Mouse (Mus musculus) hindbrain, postnatal 0 days (tissue): ENCODE measurements around the gene Zbtb43. TPM values are rescaled to one million over a fixed set of nuclear protein-coding genes. Genes with fewer than 3 reads are reported as not detected.

Experiments
- ATAC-seq: fragments of 200-750 bp; cut with Nextera tagmentation; 2 replicates; pipeline ENCODE4 v1.8.0; 2017; ENCODE audit warnings: mild to moderate bottlenecking, moderate TSS enrichment, moderate library complexity
- DNase-seq: peaks from one replicate; pipeline ENCODE4 v3.0.0-alpha.2; 2015; ENCODE audit warnings: low spot score
- H3K27ac ChIP-seq: fragments of 300-500 bp; sonication (generic); 2 replicates; pipeline ENCODE4 v1.5.1; 2014; ENCODE audit warnings: mild to moderate bottlenecking
- H3K27me3 ChIP-seq: fragments of 300-500 bp; sonication (generic); 2 replicates; pipeline ENCODE4 v1.6.1; 2014; ENCODE audit warnings: low read length, mixed read lengths; ENCODE audit not compliant: insufficient read depth
- H3K36me3 ChIP-seq: fragments of 300-500 bp; sonication (generic); 2 replicates; pipeline ENCODE4 v1.6.1; 2014; ENCODE audit warnings: low read length, mixed read lengths; ENCODE audit not compliant: insufficient read depth
- H3K4me1 ChIP-seq: fragments of 300-500 bp; sonication (generic); 2 replicates; pipeline ENCODE4 v1.6.1; 2014; ENCODE audit warnings: antibody characterized with exemption, low read length, mixed read lengths; ENCODE audit not compliant: insufficient read depth
- H3K4me2 ChIP-seq: fragments of 300-500 bp; sonication (generic); 2 replicates; pipeline ENCODE4 v1.6.1; 2014; ENCODE audit warnings: low read depth, mild to moderate bottlenecking, low read length, moderate library complexity, mixed read lengths
- H3K4me3 ChIP-seq: fragments of 300-500 bp; sonication (generic); 2 replicates; pipeline ENCODE4 v1.5.1; 2014; ENCODE audit warnings: low read length
- H3K9ac ChIP-seq: fragments of 300-500 bp; sonication (generic); replicated peaks from 2 replicates; pipeline ENCODE4 v1.6.1; 2014; ENCODE audit warnings: mild to moderate bottlenecking, low read length, moderate library complexity, mixed read lengths
- H3K9me3 ChIP-seq: fragments of 300-500 bp; sonication (generic); 2 replicates; pipeline ENCODE4 v1.6.1; 2016; ENCODE audit warnings: low read length, mixed read lengths
- CTCF ChIP-seq: IDR thresholded peaks from 2 replicates; pipeline ENCODE4 v1.5.1; 2016; ENCODE audit warnings: antibody characterized with exemption, control low read depth, low read depth
- WGBS: fragments of 180-500 bp; shearing (Covaris S2); extraction: QIAGEN DNeasy Blood & Tissue Kit; methylation state at CpG from one replicate; pipeline ENCODE4 v1.1.7; 2014; 5-methylcytosine and 5-hydroxymethylcytosine counted together
- polyA plus RNA-seq: library from polyadenylated mRNA; unstranded; fragments of >200 nt; fragmentation: Nextera tagmentation; extraction: Ambion mirVana; gene quantifications from 2 replicates; pipeline ENCODE4 v1.2.1, GENCODE M21; 2015
- total RNA-seq: library from RNA; depleted of rRNA; stranded (reverse); fragments of >200 nt; gene quantifications from 2 replicates; pipeline ENCODE4 v1.2.3, GENCODE M21; 2014

Gene Zbtb43
- total and polyA plus RNA-seq, 2 experiments from 2014 or later: 19.3 to 19.6 TPM

- Histone ChIP-seq H3K27me3 (no peaks in the 10 kb centered on the region), H3K27ac (no peak overlapping the region), H3K4me1 (no peaks in the 10 kb centered on the region), H3K4me2 (no peak overlapping the region), H3K36me3 (peaks cover 34% of the 10 kb centered on the region), H3K4me3 (no peak overlapping the region), H3K9me3 (no peaks in the 10 kb centered on the region), H3K9ac (no peak overlapping the region)
- TF ChIP-seq CTCF: no peak
- DNase-seq: no peak
- no peak for ATAC-seq
- 92% methylated on average over 22 of the region's 22 CpGs for WGBS
Observed at GRCm38 (mm10) chr2:33449119-33449873, 19.1 kb downstream of the Zbtb43 start.

GRCm38 (mm10) chr2:33446796-33447195, 21.6 kb downstream of the Zbtb43 start:
- 75% methylated on average over 1 of the region's 1 CpGs for WGBS
- no peaks in the 10 kb centered on the region for H3K4me1 ChIP-seq
- no peak overlapping the region for H3K27ac ChIP-seq
- H3K4me2 ChIP-seq: no peak overlapping the region
- no peak overlapping the region for H3K4me3 ChIP-seq
- no peak for TF ChIP-seq CTCF
- H3K9ac ChIP-seq: no peak overlapping the region
- H3K9me3 ChIP-seq: no peaks in the 10 kb centered on the region
- H3K27me3 ChIP-seq: no peaks in the 10 kb centered on the region
- DNase-seq (no peak), ATAC-seq (no peak)
- peaks cover 11% of the 10 kb centered on the region; the same call in 1 of the 2 replicates for H3K36me3 ChIP-seq

GRCm38 (mm10) chr2:33445741-33446140, 22.6 kb downstream of the Zbtb43 start:
- 88% methylated on average over 5 of the region's 5 CpGs for WGBS
- no peak for ATAC-seq
- no peaks in the 10 kb centered on the region for H3K4me1 ChIP-seq
- no peak overlapping the region for H3K4me2 ChIP-seq
- 0 out of 2 replicates have a peak, but pooled peaks cover 11% of the 10 kb centered on the region for H3K36me3 ChIP-seq
- H3K27me3 ChIP-seq: no peaks in the 10 kb centered on the region
- TF ChIP-seq CTCF: no peak
- H3K9ac ChIP-seq: no peak overlapping the region
- H3K9me3 ChIP-seq: no peaks in the 10 kb centered on the region
- H3K4me3 ChIP-seq: no peak overlapping the region
- H3K27ac ChIP-seq: no peak overlapping the region
- no peak for DNase-seq

- ATAC-seq: no peak
- H3K9ac ChIP-seq: no peak overlapping the region
Observed at GRCm38 (mm10) chr2:33444862-33445261, 23.5 kb downstream of the Zbtb43 start.

GRCm38 (mm10) chr2:33444358-33444757, 24.0 kb downstream of the Zbtb43 start:
- Histone ChIP-seq H3K4me3 (no peak overlapping the region), H3K27me3 (no peaks in the 10 kb centered on the region), H3K9ac (no peak overlapping the region), H3K36me3 (0 out of 2 replicates have a peak, but pooled peaks cover 10% of the 10 kb centered on the region), H3K4me1 (no peaks in the 10 kb centered on the region), H3K27ac (no peak overlapping the region), H3K9me3 (no peaks in the 10 kb centered on the region), H3K4me2 (no peak overlapping the region)
- DNase-seq (peak; percentile 88), ATAC-seq (peak; percentile 63; the same call in 1 of the 2 replicates)
- TF ChIP-seq CTCF: peak; percentile 43
- 19% methylated on average over 5 of the region's 5 CpGs for WGBS

More at GRCm38 (mm10) chr2:33444862-33445261, 23.5 kb downstream of the Zbtb43 start:
- no peaks in the 10 kb centered on the region for H3K27me3 ChIP-seq
- H3K9me3 ChIP-seq: no peaks in the 10 kb centered on the region
- no peak for TF ChIP-seq CTCF
- H3K27ac ChIP-seq: no peak overlapping the region
- DNase-seq: no peak
- H3K4me2 ChIP-seq: no peak overlapping the region
- no peak overlapping the region for H3K4me3 ChIP-seq
- H3K4me1 ChIP-seq: no peaks in the 10 kb centered on the region
- H3K36me3 ChIP-seq: 0 out of 2 replicates have a peak, but pooled peaks cover 11% of the 10 kb centered on the region

GRCm38 (mm10) chr2:33442701-33443100, 25.7 kb downstream of the Zbtb43 start:
- H3K27me3 ChIP-seq: no peaks in the 10 kb centered on the region
- H3K4me3 ChIP-seq: no peak overlapping the region
- DNase-seq (no peak), ATAC-seq (no peak)
- H3K36me3 ChIP-seq: no peaks in the 10 kb centered on the region
- no peak overlapping the region for H3K9ac ChIP-seq
- no peaks in the 10 kb centered on the region for H3K9me3 ChIP-seq
- no peak for TF ChIP-seq CTCF
- no peaks in the 10 kb centered on the region for H3K4me1 ChIP-seq
- 54% methylated on average over 4 of the region's 4 CpGs for WGBS
- H3K27ac ChIP-seq: no peak overlapping the region
- H3K4me2 ChIP-seq: no peak overlapping the region

- no peaks in the 10 kb centered on the region for H3K4me1 ChIP-seq
- TF ChIP-seq CTCF: no peak
- H3K36me3 ChIP-seq: no peaks in the 10 kb centered on the region
- no peak overlapping the region for H3K27ac ChIP-seq
- no peak overlapping the region for H3K4me3 ChIP-seq
- DNase-seq (peak; percentile 73), ATAC-seq (no peak)
- 21% methylated on average over 4 of the region's 4 CpGs for WGBS
- H3K4me2 ChIP-seq: no peak overlapping the region
- no peaks in the 10 kb centered on the region for H3K27me3 ChIP-seq
- no peak overlapping the region for H3K9ac ChIP-seq
- H3K9me3 ChIP-seq: no peaks in the 10 kb centered on the region
Observed at GRCm38 (mm10) chr2:33440893-33441292, 27.5 kb downstream of the Zbtb43 start.
